Mouse (Mus musculus) liver, embryonic 12.5 days (tissue): ENCODE measurements around the gene Mettl11b. TPM values are rescaled to one million over a fixed set of nuclear protein-coding genes. Genes with fewer than 3 reads are reported as not detected.

ENCODE experiments used
- polyA plus RNA-seq: library from polyadenylated mRNA; unstranded; fragments of >200 nt; fragmentation: Nextera tagmentation; extraction: Ambion mirVana; gene quantifications from 2 replicates; pipeline ENCODE4 v1.2.1, GENCODE M21; 2016

Gene Mettl11b
- polyA plus RNA-seq, 1 experiment from 2014 or later: not detected

Other genes with a start within 250 kb of the Mettl11b start
- 5.3 and 5.9 TPM in 2 replicates for gene Kifap3, start 54.4 kb upstream of the Mettl11b start, polyA plus RNA-seq
- 17.0 and 18.8 TPM in 2 replicates for gene Scyl3, start 203.9 kb upstream of the Mettl11b start, polyA plus RNA-seq